Mouse (Mus musculus): ENCODE measurements around the gene Rasal1. TPM values are rescaled to one million over a fixed set of nuclear protein-coding genes. Genes with fewer than 3 reads are reported as not detected.

Rasal1 gene
- total RNA-seq, 2 experiments from 2014 or later, result 14.3 TPM; not detected in 1

- ATAC-seq (replicated peaks; ENCODE audit: low FRiP score, poor library complexity, severe bottlenecking), result no peak
Observed at GRCm38 (mm10) chr5:120651230-120651629, 2.6 kb downstream of the Rasal1 start.

GRCm38 (mm10) chr5:120652915-120653701, 4.5 kb downstream of the Rasal1 start:
- ATAC-seq (replicated peaks; ENCODE audit: low FRiP score, poor library complexity, severe bottlenecking), result no peak

GRCm38 (mm10) chr5:120653873-120654272, 5.3 kb downstream of the Rasal1 start:
- ATAC-seq (replicated peaks; ENCODE audit: low FRiP score, poor library complexity, severe bottlenecking), result no peak

- no peak for ATAC-seq (replicated peaks; ENCODE audit: low FRiP score, poor library complexity, severe bottlenecking)
Observed at GRCm38 (mm10) chr5:120656281-120656751, 7.7 kb downstream of the Rasal1 start.

- no peak for ATAC-seq (replicated peaks; ENCODE audit: low FRiP score, poor library complexity, severe bottlenecking)
Observed at GRCm38 (mm10) chr5:120660816-120661215, 12.2 kb downstream of the Rasal1 start.

GRCm38 (mm10) chr5:120664888-120665287, 16.3 kb downstream of the Rasal1 start:
- no peak for ATAC-seq (replicated peaks; ENCODE audit: low FRiP score, poor library complexity, severe bottlenecking)

GRCm38 (mm10) chr5:120668761-120669160, 20.1 kb downstream of the Rasal1 start:
- ATAC-seq (replicated peaks; ENCODE audit: low FRiP score, poor library complexity, severe bottlenecking), result no peak

- no peak for ATAC-seq (replicated peaks; ENCODE audit: low FRiP score, poor library complexity, severe bottlenecking)
Observed at GRCm38 (mm10) chr5:120670132-120670531, 21.5 kb downstream of the Rasal1 start.

GRCm38 (mm10) chr5:120671865-120672264, 23.3 kb downstream of the Rasal1 start:
- no peak for ATAC-seq (replicated peaks; ENCODE audit: low FRiP score, poor library complexity, severe bottlenecking)

GRCm38 (mm10) chr5:120673626-120674025, 25.0 kb downstream of the Rasal1 start:
- ATAC-seq (replicated peaks; ENCODE audit: low FRiP score, poor library complexity, severe bottlenecking), result no peak; the same call in 1 of the 2 replicates

GRCm38 (mm10) chr5:120674229-120675145, 25.9 kb downstream of the Rasal1 start:
- no peak for ATAC-seq (replicated peaks; ENCODE audit: low FRiP score, poor library complexity, severe bottlenecking)

GRCm38 (mm10) chr5:120677516-120677915, 28.9 kb downstream of the Rasal1 start:
- no peak for ATAC-seq (replicated peaks; ENCODE audit: low FRiP score, poor library complexity, severe bottlenecking)

- no peak for ATAC-seq (replicated peaks; ENCODE audit: low FRiP score, poor library complexity, severe bottlenecking)
Observed at GRCm38 (mm10) chr5:120679676-120680555, 31.3 kb downstream of the Rasal1 start.

- no peak for ATAC-seq (replicated peaks; ENCODE audit: low FRiP score, poor library complexity, severe bottlenecking)
Observed at GRCm38 (mm10) chr5:120680918-120681317, 32.3 kb downstream of the Rasal1 start.

- ATAC-seq (replicated peaks; ENCODE audit: low FRiP score, poor library complexity, severe bottlenecking), result no peak
Observed at GRCm38 (mm10) chr5:120682982-120683771, 34.6 kb downstream of the Rasal1 start.

- no peak for ATAC-seq (replicated peaks; ENCODE audit: low FRiP score, poor library complexity, severe bottlenecking)
Observed at GRCm38 (mm10) chr5:120685678-120686077, 37.1 kb downstream of the Rasal1 start.

- no peak for ATAC-seq (replicated peaks; ENCODE audit: low FRiP score, poor library complexity, severe bottlenecking)
Observed at GRCm38 (mm10) chr5:120686749-120687483, 38.3 kb downstream of the Rasal1 start.

GRCm38 (mm10) chr5:120687484-120687851, 38.9 kb downstream of the Rasal1 start:
- no peak for ATAC-seq (replicated peaks; ENCODE audit: low FRiP score, poor library complexity, severe bottlenecking)
